Mouse (Mus musculus): ENCODE results near the gene S1pr2. TPM values are rescaled to one million over a fixed set of nuclear protein-coding genes. Genes with fewer than 3 reads are reported as not detected.
A peak's percentile ranks its signal among the peaks of the same experiment; 100 is the strongest.

The S1pr2 gene
- polyA plus RNA-seq, 1 experiment = 34.0 TPM

DNA sequence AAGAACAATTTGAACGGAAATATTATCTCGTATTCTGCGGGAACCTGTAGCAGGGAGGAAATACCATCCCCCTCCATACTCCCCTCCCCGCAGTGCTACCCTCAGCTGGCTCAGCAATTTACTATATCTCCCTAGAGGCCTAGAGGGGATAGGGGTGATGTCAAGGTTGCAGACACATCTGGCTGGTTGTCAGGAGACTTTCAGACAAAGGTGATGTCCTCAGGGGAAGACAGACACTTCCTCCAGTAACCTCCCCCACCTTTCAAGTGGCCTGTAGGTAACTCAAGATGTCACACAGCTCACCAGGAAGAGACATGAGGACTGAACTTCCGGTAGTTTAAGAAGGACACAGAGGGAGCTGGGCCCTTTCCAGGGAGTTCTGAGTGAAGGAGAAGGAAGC, 6.6 kb upstream of the S1pr2 start:
- Histone ChIP-seq H3K4me1 (ENCODE audit: control insufficient read depth, insufficient read depth, low read length) (0 out of 2 replicates have a peak, but pooled peaks cover 2% of the 10 kb centered on the region), H3K27ac (ENCODE audit: insufficient read depth, low read length) (no peak overlapping the region)
- TF ChIP-seq POLR2A (IDR thresholded peaks at IDR 0.05; ENCODE audit: low read depth, low read length) (no peak), CTCF (IDR thresholded peaks at IDR 0.05; ENCODE audit: borderline replicate concordance, insufficient read depth, low read length) (no peak)

DNA sequence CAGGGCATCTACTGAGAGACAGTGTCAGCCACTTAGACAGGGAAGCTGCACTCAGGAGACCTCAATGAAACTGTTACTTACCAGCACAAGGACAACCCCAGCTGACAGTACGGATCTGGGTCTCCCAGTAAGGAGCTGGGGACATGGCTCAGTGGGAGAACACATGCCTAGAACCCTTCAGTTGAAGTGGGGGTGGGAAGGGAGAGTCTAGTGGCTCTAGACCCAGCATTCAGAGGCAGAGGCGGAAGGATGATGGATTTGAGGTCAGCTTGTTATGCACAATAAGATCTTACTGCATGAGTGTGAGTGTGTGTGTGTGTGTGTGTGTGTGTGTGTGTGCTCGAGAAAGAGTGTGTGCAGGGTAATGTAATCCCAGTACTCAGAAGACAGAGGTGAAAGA, 5.6 kb upstream of the S1pr2 start:
- no peak overlapping the region for H3K27ac ChIP-seq (ENCODE audit: insufficient read depth, low read length)
- H3K4me3 ChIP-seq (ENCODE audit: insufficient read depth, low read length) = no peak overlapping the region
- peaks cover 2% of the 10 kb centered on the region; the same call in 1 of the 2 replicates for H3K4me1 ChIP-seq (ENCODE audit: control insufficient read depth, insufficient read depth, low read length)
- TF ChIP-seq CTCF (IDR thresholded peaks at IDR 0.05; ENCODE audit: borderline replicate concordance, insufficient read depth, low read length) = no peak
- no peak for TF ChIP-seq POLR2A (IDR thresholded peaks at IDR 0.05; ENCODE audit: low read depth, low read length)

More for the DNA sequence above, 6.6 kb upstream of the S1pr2 start:
- H3K4me3 ChIP-seq (ENCODE audit: insufficient read depth, low read length) = no peak overlapping the region

DNA sequence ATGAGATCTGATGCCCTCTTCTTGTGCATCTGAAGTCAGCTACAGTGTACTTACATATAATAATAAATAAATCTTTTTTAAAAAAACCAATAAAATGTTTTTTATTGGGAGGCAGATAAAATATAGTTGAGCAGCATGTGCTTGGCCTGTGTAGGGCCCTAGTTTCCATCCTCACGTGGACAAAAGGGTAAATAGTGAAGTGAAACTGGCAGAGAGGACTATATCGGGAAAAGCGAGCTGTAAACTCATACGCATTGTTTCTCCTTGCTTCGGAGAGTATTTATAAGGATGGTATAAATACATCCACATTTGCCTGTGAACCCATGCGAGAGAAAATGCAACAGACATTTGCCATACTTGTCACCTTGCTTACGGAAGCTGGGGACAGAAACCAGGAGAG, 3.2 kb upstream of the S1pr2 start:
- no peak overlapping the region for H3K27ac ChIP-seq (ENCODE audit: insufficient read depth, low read length)

DNA sequence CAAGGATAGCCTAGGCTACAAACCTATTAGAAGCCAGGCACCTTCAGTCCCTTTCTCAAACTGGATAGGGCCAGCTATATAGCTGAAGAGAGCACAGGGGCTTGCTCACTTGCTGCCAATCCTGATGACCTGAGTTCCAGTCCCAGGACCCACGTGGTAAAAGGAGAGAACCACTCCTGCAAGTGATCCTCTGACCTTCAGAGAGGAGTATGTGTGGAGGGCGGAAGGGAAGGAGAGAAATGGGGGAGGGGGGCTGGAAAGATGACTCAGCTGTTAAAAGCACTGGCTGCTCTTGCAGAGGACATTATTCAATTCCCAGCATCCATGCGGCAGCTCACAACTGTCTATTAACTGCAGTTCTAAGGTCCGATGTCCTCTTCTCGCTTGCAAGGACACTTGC, 2.6 kb upstream of the S1pr2 start:
- Histone ChIP-seq H3K4me1 (ENCODE audit: control insufficient read depth, insufficient read depth, low read length) (peaks cover 2% of the 10 kb centered on the region; the same call in 1 of the 2 replicates), H3K4me3 (ENCODE audit: insufficient read depth, low read length) (no peak overlapping the region), H3K27ac (ENCODE audit: insufficient read depth, low read length) (no peak overlapping the region)
- no peak for TF ChIP-seq POLR2A (IDR thresholded peaks at IDR 0.05; ENCODE audit: low read depth, low read length)
- no peak for TF ChIP-seq CTCF (IDR thresholded peaks at IDR 0.05; ENCODE audit: borderline replicate concordance, insufficient read depth, low read length)

More for the DNA sequence above, 3.2 kb upstream of the S1pr2 start:
- Histone ChIP-seq H3K4me3 (ENCODE audit: insufficient read depth, low read length) (no peak overlapping the region), H3K4me1 (ENCODE audit: control insufficient read depth, insufficient read depth, low read length) (peaks cover 2% of the 10 kb centered on the region; the same call in 1 of the 2 replicates)
- no peak for TF ChIP-seq CTCF (IDR thresholded peaks at IDR 0.05; ENCODE audit: borderline replicate concordance, insufficient read depth, low read length)
- TF ChIP-seq POLR2A (IDR thresholded peaks at IDR 0.05; ENCODE audit: low read depth, low read length) = no peak

DNA sequence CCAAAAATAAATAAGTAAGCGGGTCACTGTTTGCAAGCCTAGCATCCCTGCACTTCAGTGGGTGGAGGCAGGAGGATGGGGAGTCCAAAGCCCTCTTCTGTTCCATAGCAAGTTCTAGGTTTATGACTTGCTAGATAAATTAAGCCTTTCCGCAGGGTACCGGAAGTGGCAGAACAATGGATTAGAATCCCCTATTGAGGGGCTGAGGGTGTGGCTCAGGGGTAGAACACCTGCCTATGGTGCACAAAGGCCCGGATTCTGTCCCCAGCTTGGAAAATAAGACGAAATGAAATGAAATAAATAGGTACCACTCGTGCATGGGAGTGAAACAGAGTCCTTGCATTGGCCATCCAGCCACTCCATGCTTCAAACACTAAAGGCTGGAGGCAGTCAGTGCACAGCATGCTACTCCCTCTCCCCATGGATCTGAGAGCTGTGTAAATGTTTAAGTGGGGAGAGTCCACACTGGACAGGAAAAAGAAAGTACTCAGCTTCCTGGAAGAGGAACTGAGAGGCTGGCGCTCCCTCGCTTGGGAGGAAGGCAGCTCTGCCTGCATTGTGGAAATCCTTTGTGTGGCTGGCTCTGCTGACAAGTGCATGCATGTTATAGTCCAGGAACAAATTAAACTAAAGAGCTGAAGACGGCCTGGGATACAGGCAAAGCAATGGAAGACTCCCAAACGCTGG, 2.0 kb upstream of the S1pr2 start:
- H3K27ac ChIP-seq (ENCODE audit: insufficient read depth, low read length) = no peak overlapping the region
- peaks cover 6% of the 10 kb centered on the region for H3K4me1 ChIP-seq (ENCODE audit: control insufficient read depth, insufficient read depth, low read length)

DNA sequence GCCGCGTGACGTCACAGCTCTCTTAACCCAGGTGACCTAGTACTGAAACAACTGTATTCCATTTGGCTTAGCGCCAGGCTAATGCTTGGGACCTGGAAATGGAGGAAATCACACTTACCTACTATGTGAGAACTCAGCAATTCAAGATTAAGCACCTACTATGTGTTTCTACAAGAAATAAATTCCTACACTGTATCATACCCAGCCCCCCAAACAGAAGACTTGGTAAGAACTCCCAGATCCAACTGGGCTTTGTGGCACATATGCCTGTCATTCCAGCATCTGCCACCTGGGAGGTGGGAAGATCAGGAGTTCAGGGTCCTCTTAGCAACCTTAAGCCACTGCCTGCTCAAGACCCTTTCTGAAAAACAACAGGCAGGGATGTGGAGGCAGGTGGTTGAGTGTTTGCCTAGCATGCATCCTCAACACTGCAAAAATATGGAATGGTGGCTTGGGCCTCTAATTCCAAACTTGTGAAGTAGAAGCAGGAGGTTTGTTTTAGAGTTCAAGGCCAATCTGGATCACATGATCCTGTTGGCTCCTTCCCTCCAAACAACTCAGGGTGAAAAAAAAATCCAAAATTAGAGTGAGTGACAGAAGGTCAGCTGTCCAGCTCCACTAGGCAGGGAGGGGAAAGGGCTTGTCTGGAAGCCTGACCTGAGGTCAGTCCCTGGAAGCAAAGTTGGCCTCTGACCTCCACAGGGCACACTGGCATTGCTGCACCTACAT, 544 bp upstream of the S1pr2 start:
- Histone ChIP-seq H3K4me3 (ENCODE audit: insufficient read depth, low read length) (no peak overlapping the region), H3K4me1 (ENCODE audit: control insufficient read depth, insufficient read depth, low read length) (peaks cover 11% of the 10 kb centered on the region), H3K27ac (ENCODE audit: insufficient read depth, low read length) (no peak overlapping the region)
- TF ChIP-seq CTCF (IDR thresholded peaks at IDR 0.05; ENCODE audit: borderline replicate concordance, insufficient read depth, low read length) (no peak), POLR2A (IDR thresholded peaks at IDR 0.05; ENCODE audit: low read depth, low read length) (no peak)

More for the DNA sequence above, 2.0 kb upstream of the S1pr2 start:
- H3K4me3 ChIP-seq (ENCODE audit: insufficient read depth, low read length) = no peak overlapping the region
- no peak for TF ChIP-seq CTCF (IDR thresholded peaks at IDR 0.05; ENCODE audit: borderline replicate concordance, insufficient read depth, low read length)
- no peak for TF ChIP-seq POLR2A (IDR thresholded peaks at IDR 0.05; ENCODE audit: low read depth, low read length)

DNA sequence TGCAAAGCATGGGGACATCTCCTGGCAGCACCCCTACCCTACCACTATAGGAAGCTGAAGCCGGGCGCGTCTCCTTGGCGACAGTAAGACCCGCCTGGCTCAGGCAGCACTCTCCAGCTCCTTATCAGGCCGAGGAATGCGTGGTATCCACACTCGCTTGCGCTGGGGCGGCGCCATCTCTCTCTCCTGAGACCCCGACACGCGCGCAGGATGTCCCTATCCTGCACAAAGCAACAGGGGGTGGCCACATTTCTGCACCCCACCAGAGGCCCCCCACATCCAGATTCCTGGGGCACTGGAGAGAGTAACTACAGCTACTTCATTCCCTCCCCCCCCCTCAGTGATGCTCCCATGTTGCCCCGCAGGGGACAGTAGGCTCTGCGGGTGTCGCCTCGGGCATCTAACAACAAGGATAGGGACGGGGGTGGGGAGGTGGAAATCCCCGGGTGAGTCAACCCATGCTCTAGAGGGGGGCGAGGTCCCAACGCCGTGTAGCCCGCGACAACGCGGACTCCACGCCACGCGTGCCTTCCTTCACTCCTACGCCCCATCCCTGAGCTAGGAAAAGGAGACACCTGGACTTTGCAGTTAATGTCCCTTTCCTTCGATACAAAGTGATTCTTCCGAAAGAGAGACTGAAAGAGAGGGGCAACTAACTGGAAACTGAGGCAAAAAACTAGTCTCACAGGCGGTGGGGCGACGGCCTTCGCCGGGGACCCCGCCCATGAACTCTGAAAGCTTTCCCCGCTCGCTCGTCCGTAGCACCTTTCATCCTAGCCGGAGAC, 958 bp downstream of the S1pr2 start:
- H3K4me3 ChIP-seq (ENCODE audit: insufficient read depth, low read length) = peak overlapping the region; percentile 81
- H3K4me1 ChIP-seq (ENCODE audit: control insufficient read depth, insufficient read depth, low read length) = peaks cover 16% of the 10 kb centered on the region
- peak overlapping the region; percentile 93 for H3K27ac ChIP-seq (ENCODE audit: insufficient read depth, low read length)
- peak; percentile 32; the same call in 1 of the 2 replicates for TF ChIP-seq POLR2A (IDR thresholded peaks at IDR 0.05; ENCODE audit: low read depth, low read length)
- no peak for TF ChIP-seq CTCF (IDR thresholded peaks at IDR 0.05; ENCODE audit: borderline replicate concordance, insufficient read depth, low read length)

DNA sequence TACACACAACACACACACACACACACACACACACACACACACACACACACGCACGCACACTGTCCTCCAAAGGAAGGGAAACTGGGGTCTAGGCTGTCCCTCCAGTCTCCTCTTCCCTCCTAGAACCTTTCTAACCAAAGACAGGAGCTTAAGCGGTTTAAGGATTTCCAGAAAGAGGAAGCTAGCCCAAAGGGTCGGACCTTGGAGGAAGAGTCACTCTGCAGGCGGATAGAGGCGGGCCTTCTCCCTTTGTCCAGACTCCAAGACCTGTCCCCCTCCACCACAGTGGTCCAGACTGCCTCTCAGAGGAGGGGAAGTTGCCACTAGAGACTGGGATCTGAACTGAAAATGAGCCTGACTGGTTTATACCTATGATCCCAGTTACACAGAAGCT, 2.9 kb downstream of the S1pr2 start:
- Histone ChIP-seq H3K27ac (ENCODE audit: insufficient read depth, low read length) (peak overlapping the region; percentile 97), H3K4me1 (ENCODE audit: control insufficient read depth, insufficient read depth, low read length) (peaks cover 16% of the 10 kb centered on the region), H3K4me3 (ENCODE audit: insufficient read depth, low read length) (peak overlapping the region; percentile 37)
- TF ChIP-seq CTCF (IDR thresholded peaks at IDR 0.05; ENCODE audit: borderline replicate concordance, insufficient read depth, low read length) = no peak
- no peak for TF ChIP-seq POLR2A (IDR thresholded peaks at IDR 0.05; ENCODE audit: low read depth, low read length)

DNA sequence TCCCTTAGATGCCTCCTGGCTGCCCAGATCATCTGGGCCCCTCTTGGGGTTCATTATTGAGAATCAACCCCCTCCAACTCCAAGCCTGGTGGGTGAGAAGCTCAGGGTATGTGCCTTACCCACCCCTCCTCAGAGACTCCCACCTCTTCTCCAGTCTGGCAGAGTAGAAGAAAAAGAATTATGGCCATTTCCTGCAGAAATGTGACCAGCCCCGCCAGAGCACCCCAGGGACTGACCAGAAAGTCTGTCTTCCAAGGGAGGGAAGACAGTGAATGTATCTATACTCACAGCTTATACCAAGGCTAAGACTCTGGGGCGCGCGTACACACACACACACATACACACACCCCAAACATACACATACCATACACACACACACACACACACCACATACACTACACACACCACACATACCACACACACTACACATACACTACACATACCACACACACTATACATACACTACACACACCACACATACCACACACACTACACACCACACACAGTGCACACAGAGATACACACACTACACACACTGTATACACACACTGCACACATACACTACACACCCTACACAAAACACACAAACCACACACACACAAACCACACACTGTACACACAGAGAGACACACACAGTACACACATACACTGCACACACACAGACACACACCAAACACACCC, 3.4 kb downstream of the S1pr2 start:
- peak; percentile 51; the same call in 1 of the 2 replicates for TF ChIP-seq POLR2A (IDR thresholded peaks at IDR 0.05; ENCODE audit: low read depth, low read length)
- TF ChIP-seq CTCF (IDR thresholded peaks at IDR 0.05; ENCODE audit: borderline replicate concordance, insufficient read depth, low read length) = 0 out of 2 replicates have a peak, but pooled peaks have one; percentile 5
- Histone ChIP-seq H3K27ac (ENCODE audit: insufficient read depth, low read length) (peak overlapping the region; percentile 97), H3K4me3 (ENCODE audit: insufficient read depth, low read length) (peak overlapping the region; percentile 37), H3K4me1 (ENCODE audit: control insufficient read depth, insufficient read depth, low read length) (peaks cover 14% of the 10 kb centered on the region)
